Mouse (Mus musculus) monocyte, adult 5-6 weeks (primary cell): Measurements from ENCODE around the gene Hprt. TPM values are rescaled to one million over a fixed set of nuclear protein-coding genes. Genes with fewer than 3 reads are reported as not detected.

Source experiments
- ATAC-seq: fragments of 153-309, 156-312 bp; replicated peaks from 2 replicates; pipeline ENCODE4 v1.8.0; 2017; ENCODE audit warnings: mild to moderate bottlenecking; ENCODE audit not compliant: low TSS enrichment, insufficient number of reproducible peaks, severe bottlenecking, poor library complexity, low FRiP score
- total RNA-seq: library from RNA; stranded (forward); fragments of 200-1000, 200-491, 200-594 nt; gene quantifications from 3 replicates; pipeline ENCODE4 v1.2.3, GENCODE M21; 2017

Gene Hprt
- total RNA-seq, 1 experiment from 2014 or later = 280 TPM

GRCm38 (mm10) chrX:53038194-53038593, 50.3 kb downstream of the Hprt start:
- ATAC-seq = no peak

DNA sequence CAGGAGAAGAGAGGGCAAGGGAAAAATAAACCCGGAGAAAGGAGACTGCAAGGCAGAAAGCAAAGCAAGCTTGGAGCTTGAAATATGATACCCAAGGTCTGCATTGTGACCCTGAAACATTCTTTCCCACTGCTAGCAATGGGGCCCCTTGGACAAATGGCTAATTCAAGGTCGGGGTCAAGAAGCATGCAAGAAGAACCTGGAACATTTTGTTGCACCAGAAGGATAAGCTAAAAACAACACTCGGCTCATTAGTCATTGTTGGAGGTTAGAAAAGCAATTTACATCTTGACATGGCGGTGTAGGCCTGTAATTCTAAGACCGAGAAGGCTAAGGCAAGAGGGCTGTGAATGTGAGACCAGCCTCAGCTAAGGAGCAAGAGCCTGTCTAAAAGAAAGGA, 51.7 kb downstream of the Hprt start:
- ATAC-seq = no peak

- no peak for ATAC-seq
Observed at GRCm38 (mm10) chrX:53040138-53040537, 52.2 kb downstream of the Hprt start.

GRCm38 (mm10) chrX:53041006-53041405, 53.1 kb downstream of the Hprt start:
- ATAC-seq = no peak

- ATAC-seq = no peak
Observed at GRCm38 (mm10) chrX:53045187-53045903, 57.4 kb downstream of the Hprt start.

DNA sequence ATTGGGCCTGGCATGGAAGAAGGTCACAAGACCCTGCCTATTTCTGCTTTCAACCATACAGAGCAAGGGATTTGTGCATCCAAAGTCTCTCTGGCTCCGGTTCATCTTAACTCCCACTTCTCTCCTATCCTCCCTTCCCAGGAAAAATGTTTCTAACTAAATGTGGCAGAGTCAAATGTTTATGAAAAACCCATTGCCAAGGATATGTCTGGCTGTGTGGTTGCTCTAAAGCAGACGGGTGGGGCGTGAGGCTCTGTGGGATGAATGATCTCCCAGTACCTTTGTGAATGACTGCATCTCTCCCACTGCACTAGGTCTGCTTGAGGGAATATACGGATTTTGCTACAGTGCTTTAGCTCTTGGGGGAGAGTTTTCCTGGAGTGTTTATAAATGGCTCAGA, 58.1 kb downstream of the Hprt start:
- no peak for ATAC-seq

- ATAC-seq = no peak
Observed at GRCm38 (mm10) chrX:53046911-53047310, 59.0 kb downstream of the Hprt start.

GRCm38 (mm10) chrX:53049196-53049595, 61.3 kb downstream of the Hprt start:
- no peak for ATAC-seq

- ATAC-seq = no peak
Observed at GRCm38 (mm10) chrX:53050353-53050752, 62.4 kb downstream of the Hprt start.

GRCm38 (mm10) chrX:53052652-53053500, 64.9 kb downstream of the Hprt start:
- ATAC-seq = no peak

DNA sequence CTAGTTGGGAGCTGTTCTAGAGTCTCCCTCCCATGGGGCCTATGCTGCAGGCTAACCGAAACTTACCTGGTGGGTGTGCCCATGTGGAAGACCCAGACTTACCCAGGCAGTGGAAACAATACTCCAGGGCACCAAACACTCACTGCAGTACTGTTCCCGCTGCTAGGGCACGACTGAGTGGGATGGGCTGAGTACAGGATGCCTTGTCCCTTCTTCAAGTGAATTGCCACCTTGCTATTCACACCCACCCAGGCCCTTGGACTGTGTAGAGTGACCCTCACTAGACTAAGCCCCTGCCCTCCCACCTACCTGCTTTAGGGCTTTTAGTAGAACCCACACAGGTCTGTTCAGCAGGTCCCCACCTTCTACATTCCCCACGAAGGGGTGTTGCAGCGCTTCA, 65.9 kb downstream of the Hprt start:
- ATAC-seq = no peak; the same call in 1 of the 2 replicates

- no peak for ATAC-seq
Observed at GRCm38 (mm10) chrX:53055771-53056170, 67.8 kb downstream of the Hprt start.

DNA sequence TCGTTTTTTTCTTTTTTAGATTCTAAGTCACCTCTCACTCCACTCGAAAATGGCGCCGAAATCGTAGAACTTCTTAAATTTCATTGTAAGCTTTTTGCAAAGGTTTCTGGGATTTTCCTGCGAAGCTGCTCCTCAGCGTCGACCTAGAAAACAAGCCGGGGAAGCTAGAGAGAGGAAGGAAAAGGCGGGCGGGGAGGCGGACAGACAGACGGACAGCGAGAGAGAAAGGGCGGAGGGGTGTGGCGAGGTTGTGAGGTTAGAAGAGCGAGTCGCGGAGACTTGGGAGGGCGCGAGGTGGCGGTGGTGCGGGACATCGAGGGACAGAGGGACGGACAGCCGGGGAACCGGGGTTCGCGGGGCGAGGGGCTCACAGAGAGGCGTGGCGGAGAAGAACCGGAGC, 68.7 kb downstream of the Hprt start:
- no peak for ATAC-seq

- ATAC-seq = peak; percentile 63
Observed at GRCm38 (mm10) chrX:53057054-53057759, 69.3 kb downstream of the Hprt start.

DNA sequence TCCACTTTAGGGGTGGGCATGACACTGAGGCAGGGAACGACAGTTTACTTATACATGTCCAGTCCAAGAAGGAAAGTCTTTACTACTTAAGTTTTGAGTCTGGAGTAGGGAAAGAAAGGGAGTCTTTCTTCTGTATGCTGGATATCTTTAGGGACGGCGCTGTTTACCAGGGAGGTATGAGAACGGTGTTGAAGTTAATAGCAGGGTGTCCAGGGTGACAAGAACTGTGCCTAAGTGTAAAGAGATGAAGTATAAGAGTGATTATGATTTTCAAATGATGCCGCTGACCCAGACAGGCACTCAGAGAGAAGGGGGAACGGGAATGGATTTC, 69.8 kb downstream of the Hprt start:
- no peak for ATAC-seq

- no peak; the same call in 1 of the 2 replicates for ATAC-seq
Observed at GRCm38 (mm10) chrX:53058459-53059280, 70.7 kb downstream of the Hprt start.

- no peak for ATAC-seq
Observed at GRCm38 (mm10) chrX:53059426-53060007, 71.6 kb downstream of the Hprt start.

DNA sequence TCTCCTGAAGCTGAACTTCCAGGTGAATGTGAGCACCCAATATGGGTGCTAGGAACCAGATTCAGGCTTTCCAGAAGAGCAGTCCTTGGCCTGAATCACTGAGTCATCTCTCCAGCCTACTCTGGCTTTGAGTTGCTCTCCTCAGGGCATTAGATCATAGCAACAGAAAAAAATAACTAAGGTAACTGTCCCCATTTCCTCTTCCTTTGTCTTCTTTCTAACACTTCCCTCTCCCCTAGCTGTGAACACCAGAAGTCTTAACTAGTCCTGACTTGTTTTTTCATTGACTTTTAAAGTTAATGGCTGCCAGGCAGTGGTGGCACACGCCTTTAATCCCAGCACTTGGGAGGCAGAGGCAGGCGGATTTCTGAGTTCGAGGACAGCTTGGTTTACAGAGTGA, 76.5 kb downstream of the Hprt start:
- ATAC-seq = no peak
